Mouse (Mus musculus) urinary bladder, postnatal 25 days (tissue): ENCODE measurements at regions not wholly inside any gene's neighbourhood (a gene's known extent, or its start where the extent isn't known, plus 50 kb on each side); places are given as distances from the start of the nearest gene placed in this dataset.
"Not testable (repeated sequence)": the region's sequence is repeated elsewhere in the genome, so short reads cannot be mapped to it uniquely, and the experiment has no call there.

ENCODE experiments used
- DNase-seq: peaks from one replicate; pipeline ENCODE4 v3.0.0; 2022; ENCODE audit warnings: low spot score

GRCm38 (mm10) chr10:96188168-96188567 is 51.8 kb downstream of the Gm5426 start:
- no peak for DNase-seq

- DNase-seq, result no peak
These were observed 54.0 kb downstream of the Gm5426 start for GRCm38 (mm10) chr10:96190168-96190987.

GRCm38 (mm10) chr10:96200932-96201641 is 64.7 kb downstream of the Gm5426 start:
- DNase-seq, result no peak

DNA sequence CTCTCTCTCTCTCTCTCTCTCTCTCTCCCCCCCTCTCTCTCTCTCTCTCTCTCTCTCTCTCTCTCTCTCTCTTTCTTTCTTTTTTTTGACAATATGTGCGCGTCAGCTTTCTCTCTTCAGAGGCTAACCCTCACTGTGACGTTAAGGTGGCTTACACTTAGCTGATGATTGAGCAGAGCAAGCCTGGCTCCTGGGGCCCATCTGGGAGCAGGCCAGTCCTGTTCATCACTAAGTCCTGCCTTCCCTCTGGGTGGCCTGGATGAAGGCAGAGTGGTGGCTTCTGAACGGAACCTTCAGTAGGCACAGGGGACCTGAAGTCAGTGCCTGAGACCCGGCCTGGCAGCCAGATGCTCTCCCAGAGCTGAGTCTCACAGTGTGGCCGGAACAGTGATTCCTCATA is 65.5 kb downstream of the Gm5426 start:
- no peak for DNase-seq

DNA sequence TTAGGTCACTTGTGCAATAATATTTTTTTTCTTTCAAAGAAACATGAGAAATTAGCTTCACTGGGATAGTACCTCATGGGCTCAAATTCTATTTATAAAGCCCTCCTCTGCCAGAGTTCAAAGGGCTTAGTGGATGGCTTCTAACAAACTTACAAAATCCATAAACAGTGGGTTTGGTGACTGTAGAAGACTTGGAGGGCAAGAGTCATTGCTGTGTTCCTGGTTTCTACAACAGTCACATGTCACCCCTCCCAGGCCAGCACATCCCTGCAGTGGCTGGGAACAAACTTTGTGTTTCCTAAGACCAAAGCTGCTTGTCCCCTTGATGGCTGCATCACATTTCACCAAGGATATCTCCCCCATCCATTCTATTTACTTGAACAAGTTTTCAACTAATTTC is 66.5 kb downstream of the Gm5426 start:
- no peak for DNase-seq

- DNase-seq, result no peak
These were observed 67.8 kb downstream of the Gm5426 start for GRCm38 (mm10) chr10:96204198-96204597.

DNA sequence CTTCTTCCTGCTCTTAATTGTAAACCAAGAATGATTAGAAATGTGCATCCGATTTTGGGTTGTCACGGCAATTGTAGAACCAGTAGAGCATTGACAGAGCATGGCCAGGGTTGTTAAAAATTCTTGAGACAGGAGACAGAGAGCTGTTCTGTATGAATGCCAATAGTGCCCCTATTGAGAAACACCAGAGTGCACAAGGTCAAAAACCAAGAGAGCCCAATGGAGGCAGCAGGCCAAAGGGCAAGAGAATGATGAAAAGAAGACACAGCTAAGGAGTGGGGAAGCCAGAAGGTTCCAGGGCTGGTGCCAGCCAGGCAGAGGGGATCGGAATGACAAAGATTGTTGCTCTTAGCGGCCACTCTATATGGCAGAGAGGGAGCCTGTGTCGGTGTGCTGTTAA is 72.8 kb downstream of the Gm5426 start:
- no peak for DNase-seq

- DNase-seq, result no peak
These were observed 74.8 kb downstream of the Gm5426 start for GRCm38 (mm10) chr10:96211189-96211588.

GRCm38 (mm10) chr10:96213876-96214275 is 77.5 kb downstream of the Gm5426 start:
- peak; percentile 88 for DNase-seq

GRCm38 (mm10) chr10:96214285-96214684 is 77.9 kb downstream of the Gm5426 start:
- no peak for DNase-seq

GRCm38 (mm10) chr10:96214946-96215345 is 78.5 kb downstream of the Gm5426 start:
- no peak for DNase-seq

GRCm38 (mm10) chr10:96220731-96221130 is 84.3 kb downstream of the Gm5426 start:
- DNase-seq, result no peak

DNA sequence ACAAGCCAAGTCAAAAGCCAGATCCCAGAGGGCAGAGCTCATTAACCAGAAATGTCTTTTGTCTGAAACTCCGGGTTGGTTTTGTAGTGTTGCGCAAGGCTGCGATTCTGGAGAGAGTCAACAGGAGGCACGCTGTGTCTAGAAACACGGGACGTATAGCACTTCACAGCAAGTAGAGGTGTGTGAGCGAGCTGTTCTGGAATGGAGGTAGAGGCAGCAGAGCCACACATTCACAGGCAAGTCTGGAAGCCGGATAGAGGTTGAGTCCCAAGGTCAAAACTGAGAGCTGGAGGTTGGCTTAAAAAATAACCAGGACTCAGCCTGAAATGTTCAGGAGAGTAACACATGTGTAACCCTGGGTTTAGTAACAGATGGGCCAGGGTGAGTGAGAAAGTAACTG is 94.0 kb downstream of the Gm5426 start:
- DNase-seq, result peak; percentile 35

GRCm38 (mm10) chr10:96231309-96231708 is 94.9 kb downstream of the Gm5426 start:
- DNase-seq, result no peak

DNA sequence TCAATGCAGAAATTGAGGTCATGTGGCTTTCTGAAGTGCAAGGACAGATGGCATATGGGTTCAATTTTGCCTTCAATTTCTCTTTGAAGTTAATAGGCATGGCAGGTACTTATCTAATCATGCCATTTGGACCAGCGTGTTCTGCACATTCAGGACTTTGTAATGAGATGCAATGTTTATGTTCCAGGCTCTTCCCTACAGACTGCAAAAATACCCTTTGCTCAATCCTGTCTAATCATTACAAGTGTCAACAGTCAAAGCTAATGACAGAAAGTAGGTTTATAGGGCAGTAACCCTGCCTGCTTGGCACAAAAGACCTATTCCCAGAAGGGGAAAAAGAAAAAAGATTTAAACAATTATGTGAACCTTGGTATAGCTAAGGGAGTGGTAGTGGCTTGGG is 96.5 kb downstream of the Gm5426 start:
- DNase-seq, result no peak

DNA sequence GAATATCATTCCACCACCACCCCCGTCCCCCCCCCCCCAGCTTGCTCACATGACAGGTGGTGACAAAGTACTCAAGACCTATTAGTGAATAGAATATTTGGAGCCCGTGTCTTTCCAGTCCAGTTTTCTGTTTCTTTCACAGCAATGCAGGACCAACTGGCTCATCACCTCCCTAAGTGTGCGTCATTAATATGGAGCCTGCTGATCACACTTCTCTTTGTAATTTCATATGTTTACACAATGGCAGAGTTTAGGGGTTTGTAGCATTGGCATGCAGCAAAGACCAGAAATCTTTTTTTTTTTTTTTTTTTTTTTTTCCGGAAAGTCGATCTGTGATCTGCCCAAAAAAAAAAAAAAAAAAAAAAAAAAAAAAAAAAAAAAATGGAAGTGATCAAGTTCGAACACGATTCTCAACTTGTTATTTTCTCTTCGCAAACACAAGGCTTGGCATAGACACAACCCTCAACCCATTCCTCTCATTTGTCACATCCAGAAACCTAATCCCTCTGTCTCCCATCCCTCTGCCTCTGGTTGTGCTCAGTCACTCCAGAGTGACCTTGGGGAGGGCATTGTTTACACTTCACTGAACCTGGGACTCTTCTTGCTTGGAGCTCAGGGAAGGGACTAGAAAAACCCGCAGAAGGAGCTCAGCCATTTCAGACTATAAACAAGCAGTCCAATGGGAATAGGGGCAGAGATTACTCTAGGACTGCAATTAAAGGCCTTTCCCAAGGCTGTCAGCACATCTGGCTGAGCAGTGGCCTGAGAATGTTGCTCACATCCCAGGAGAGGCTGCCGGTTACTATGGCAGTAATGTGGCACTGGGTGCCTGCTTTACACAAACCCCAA is 98.4 kb downstream of the Gm5426 start:
- DNase-seq, result no peak

- DNase-seq, result not testable (repeated sequence)
These were observed 99.6 kb downstream of the Gm5426 start for GRCm38 (mm10) chr10:96236031-96236430.

- no peak for DNase-seq
These were observed 100.5 kb downstream of the Gm5426 start for GRCm38 (mm10) chr10:96236777-96237373.

GRCm38 (mm10) chr10:96237572-96238130 is 101.2 kb downstream of the Gm5426 start:
- DNase-seq, result no peak

- no peak for DNase-seq
These were observed 101.8 kb downstream of the Gm5426 start for GRCm38 (mm10) chr10:96238251-96238650.

GRCm38 (mm10) chr10:96238850-96239249 is 102.4 kb downstream of the Gm5426 start:
- no peak for DNase-seq

GRCm38 (mm10) chr10:96240591-96240990 is 104.2 kb downstream of the Gm5426 start:
- DNase-seq, result no peak
